Mouse (Mus musculus): ENCODE data around the gene Gfral.

Gfral gene

GRCm38 (mm10) chr9:76213557-76213956 lies at the start of gene Gfral:
TSS of gene Gfral (minus strand) at chr9:76213657.
- no peak for DNase-seq (ENCODE audit: low spot score)

- DNase-seq (ENCODE audit: low spot score): no peak
These were observed 44.3 kb upstream of the Gfral start for GRCm38 (mm10) chr9:76257731-76258130.

DNA sequence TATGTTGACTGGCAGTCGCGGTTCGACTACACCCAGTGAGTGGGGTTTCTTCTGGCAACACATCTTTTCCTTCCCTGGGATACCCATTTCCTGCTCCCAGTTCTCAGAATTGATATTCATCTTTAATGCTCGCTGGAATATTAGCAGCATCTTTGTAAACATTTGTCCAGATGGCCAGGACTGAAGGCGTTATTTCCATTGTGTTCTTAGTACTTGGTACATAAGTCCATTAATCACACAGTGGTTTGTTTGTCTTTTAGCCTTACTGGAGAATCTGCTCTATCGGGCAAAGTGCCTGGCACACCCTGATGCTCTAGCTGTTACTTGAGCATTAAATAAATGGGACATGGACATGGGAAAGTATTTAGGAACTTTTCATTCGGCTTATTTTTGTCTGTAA lies 39.1 kb upstream of the Gfral start:
- no peak for DNase-seq (ENCODE audit: low spot score)

DNA sequence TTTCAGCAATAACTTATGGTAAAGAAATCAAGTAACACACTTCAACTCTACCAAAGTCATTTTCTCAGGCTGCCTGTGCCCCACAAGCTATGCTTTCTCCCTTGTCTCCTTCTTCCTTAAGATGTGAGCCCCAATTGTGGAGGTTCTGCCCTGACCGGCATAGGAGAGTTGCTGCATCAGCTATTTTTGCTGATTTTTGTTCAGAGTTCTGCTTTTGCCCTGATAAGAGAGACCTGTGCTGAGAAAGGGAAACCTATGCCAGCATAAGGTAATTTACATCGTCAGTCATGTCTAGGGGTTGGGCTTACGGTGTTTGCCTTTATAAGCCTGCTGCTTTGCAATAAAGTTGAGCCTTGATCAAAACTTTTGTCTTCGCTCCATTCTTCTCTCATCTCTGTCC lies 38.7 kb upstream of the Gfral start:
- no peak for DNase-seq (ENCODE audit: low spot score)

DNA sequence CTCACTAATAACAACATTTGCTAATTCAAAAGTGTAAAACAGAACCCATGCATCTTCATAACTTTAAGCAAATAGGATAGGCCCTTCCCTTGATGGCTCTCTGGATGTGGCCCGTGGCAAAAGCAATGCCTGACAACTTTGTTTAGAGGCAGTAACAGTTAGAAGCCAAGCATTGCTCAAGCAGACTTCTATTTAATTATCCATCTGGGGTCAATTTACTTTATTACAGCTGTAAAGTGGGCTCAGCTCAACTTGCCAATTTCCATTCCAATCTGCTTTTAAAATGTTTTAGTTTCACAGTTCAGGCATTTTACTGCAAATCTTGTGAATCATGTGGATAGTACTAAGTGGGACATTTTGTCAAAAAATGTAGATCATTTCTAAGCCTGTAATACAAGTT lies 28.9 kb upstream of the Gfral start:
- DNase-seq (ENCODE audit: low spot score): no peak

DNA sequence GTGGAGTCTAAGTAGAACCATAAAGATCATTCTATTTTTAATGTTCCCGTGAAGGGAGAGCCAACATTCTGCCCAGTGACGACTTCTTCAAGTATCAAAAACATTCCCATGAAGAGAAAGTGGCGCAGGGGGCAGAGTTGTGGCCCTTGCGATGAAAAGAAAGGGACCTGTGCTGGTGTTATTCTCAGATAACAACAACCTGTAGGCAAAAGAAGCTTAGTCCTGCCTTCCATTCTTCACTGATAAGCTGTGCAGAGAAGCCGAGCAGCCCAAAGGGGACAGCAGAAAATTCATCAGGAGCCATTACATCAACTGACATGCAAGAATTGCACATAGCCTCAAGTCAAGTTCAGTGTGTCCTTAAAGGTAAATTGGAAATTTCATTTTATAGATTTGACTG lies 24.5 kb upstream of the Gfral start:
- DNase-seq (ENCODE audit: low spot score): no peak

DNA sequence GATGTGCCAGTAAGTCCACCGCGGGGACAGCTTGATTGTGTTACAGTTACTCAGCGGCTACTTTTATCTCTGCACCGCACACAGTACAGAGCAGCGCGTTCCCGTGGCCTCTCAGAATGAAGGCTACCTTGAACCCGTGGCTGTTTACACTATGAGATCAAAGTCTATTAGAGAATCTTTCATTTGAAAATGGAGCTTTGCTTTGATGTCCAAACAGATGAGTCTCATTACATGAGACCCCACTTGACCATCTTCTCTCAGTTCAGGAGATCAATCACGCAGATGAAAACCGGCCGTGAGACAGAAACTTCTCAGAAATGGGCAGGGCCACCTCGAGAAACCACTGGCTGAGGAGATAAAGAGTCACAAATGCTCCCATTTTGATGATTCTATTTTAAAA lies 23.8 kb upstream of the Gfral start:
- DNase-seq (ENCODE audit: low spot score): no peak

DNA sequence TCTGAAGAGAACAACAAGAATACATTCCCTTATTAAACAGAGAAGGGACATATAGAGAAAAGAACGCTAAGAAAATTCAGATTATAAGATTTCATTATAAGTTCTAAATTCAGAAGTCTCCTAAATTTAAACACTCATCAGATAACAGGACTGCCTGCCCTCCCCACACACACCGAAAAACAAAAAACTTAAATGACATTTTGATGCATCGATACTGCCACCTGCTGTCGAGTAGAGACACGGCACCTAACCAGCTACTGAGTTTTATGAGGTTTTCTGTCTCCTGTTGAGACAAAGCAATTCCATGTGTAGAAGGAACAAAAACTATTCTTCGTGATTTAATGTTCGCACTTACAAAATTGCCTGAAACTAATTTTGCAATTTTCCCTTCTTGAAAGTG lies 23.2 kb upstream of the Gfral start:
- peak; percentile 63 for DNase-seq (ENCODE audit: low spot score)

GRCm38 (mm10) chr9:76235945-76236503 lies 22.6 kb upstream of the Gfral start:
- peak; percentile 34 for DNase-seq (ENCODE audit: low spot score)

DNA sequence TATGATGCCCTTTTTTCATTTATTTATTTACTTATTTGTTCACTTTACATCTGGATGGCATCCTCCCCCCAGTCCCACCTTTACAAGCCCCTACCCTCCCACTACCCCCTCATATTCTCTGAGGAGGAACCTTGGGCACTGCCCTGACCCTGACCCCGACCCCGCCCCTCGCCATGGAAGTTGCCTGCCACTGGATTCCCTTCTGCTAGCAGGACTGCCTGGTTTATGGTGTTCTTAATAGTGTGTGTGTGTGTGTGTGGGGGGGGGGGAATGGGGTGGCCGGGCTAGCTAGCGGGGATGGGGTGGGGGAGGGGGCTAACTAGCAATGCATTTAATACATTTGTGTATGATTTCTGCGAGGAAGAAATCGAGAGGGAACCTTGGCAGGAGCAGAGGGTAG lies 21.4 kb upstream of the Gfral start:
- no peak for DNase-seq (ENCODE audit: low spot score)

GRCm38 (mm10) chr9:76230400-76230799 lies 16.9 kb upstream of the Gfral start:
- no peak for DNase-seq (ENCODE audit: low spot score)

GRCm38 (mm10) chr9:76217178-76217975 lies 3.9 kb upstream of the Gfral start:
- DNase-seq (ENCODE audit: low spot score): no peak

DNA sequence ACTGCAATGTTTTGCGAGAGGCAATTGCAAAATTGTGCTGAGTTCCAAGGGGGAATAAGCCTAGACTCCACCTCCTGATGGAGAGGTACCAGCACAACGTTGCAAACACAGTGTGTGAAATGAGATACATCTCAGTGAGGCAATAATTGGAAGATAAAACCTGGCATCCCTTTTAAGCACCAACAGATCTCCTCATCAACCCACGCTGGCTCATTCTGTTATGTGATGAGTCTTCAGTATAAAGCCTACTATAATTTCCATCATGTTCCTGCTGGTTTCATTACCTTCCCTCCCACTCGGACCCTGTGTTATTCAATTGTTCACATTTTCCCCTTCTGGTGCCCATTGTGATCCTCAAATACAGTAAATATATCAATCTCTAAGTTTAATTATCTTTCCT lies 1.2 kb upstream of the Gfral start:
- DNase-seq (ENCODE audit: low spot score): no peak

GRCm38 (mm10) chr9:76196917-76197316 lies 16.5 kb downstream of the Gfral start:
- DNase-seq (ENCODE audit: low spot score): no peak

- DNase-seq (ENCODE audit: low spot score): no peak
These were observed 34.2 kb downstream of the Gfral start for GRCm38 (mm10) chr9:76179221-76179620.

DNA sequence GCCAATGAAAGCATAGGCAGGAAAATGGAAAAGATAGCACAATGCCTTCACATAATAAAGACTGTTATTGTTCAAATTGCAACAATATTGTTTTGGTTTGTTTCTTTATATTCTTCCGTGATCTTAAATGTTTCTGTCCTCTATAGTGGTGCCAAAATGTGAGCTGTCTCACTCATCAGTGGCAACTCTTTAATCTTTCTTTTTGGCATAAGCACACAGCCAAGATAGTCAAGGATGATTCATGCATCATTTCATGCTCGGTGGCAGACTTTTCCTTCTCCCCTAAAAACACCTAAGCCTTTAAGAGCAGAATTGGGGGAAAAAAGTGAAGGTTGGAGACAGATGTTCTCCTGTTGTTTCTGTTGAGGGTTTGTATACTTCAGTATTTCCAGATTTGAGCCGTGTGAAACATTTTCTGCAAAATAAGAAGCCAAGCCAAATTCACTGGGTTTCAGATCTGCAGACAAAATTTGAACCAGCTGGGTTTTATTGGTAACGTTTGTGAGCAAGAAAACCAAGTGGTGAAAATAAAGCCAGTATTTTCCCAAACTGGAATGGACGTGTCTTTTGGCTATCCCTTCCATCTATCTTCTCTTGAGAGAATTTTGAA lies 40.7 kb downstream of the Gfral start:
- no peak for DNase-seq (ENCODE audit: low spot score)

GRCm38 (mm10) chr9:76168355-76168754 lies 45.1 kb downstream of the Gfral start:
- no peak for DNase-seq (ENCODE audit: low spot score)

GRCm38 (mm10) chr9:76162446-76162845 lies 51.0 kb downstream of the Gfral start:
- no peak for DNase-seq (ENCODE audit: low spot score)

DNA sequence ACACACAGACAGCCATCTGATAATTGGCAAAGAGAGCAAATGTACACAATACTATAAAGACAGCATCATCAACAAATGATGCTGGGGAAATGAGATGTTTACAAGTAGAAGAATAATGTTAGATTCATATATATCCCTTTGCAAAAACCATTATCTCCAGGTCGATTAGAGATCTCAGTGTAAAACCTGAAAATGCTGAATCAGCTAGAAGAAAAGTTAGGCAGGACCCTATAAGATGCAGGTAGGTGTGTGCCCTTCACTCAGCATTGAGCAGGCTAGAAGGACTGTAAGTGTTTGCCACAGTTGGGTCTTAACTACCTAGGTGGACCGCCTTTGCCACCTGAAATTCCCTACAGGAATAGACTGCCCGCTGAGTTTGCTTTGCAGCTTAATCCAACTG lies 67.9 kb downstream of the Gfral start:
- no peak for DNase-seq (ENCODE audit: low spot score)

GRCm38 (mm10) chr9:76138378-76139109 lies 74.9 kb downstream of the Gfral start:
- peak; percentile 63 for DNase-seq (ENCODE audit: low spot score)

DNA sequence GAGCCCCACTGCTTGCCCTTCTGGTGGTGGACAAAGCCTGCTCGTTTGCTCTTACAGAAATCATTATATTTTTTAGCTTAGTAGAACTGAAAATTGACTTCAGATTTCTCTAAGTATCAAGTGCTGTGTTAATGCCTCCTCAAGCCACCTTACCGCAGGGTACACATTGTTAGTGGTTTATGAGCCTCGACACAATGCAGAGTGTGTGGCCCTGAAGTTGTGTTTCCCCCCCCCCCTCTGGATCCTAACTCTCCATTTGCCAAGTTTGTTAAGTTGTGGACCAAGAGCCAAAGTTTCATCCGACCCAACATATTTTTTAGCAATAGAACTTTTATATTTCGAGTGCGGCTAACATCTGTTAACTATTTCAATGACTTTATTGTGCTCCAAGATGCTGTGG lies 79.4 kb downstream of the Gfral start:
- no peak for DNase-seq (ENCODE audit: low spot score)

DNA sequence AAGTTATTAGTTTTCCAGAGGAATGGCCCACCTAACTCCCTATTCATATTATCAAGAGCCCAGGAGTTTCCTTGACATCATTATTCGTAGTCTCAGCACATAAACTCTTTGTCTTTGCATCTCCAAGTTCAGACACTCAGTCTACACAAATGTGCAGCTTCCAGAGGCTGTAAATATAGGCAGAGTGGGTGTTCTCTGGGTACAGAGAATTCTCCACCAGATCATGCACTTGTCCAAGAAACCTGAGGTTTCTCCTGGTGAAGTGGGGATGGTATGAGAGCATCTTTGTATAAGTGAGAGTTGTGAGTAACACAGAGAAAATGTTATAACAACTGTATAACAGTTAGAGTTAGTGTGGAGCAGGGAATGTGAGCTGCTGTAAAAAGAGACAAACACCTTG lies 84.1 kb downstream of the Gfral start:
- DNase-seq (ENCODE audit: low spot score): no peak

DNA sequence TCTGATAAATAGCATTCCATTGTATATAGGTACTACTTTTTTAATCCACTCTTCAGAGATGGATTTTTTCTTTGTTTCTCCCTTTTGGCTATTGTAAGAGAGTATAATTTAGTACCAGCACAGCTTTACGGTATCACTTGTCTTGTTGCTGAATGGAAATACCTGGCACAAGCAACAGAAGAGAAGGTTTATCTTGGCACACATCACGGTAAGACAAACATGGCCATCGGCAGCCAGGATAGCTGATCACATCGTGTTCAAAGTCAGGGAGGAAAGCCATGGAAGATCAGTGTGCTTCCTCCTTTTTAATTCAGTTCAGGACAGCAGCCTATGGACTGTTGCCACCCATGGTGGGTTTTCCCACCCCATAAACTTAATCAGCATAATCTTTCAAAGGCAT lies 89.2 kb downstream of the Gfral start:
- no peak for DNase-seq (ENCODE audit: low spot score)

Data from MN1 (cell line).